Mouse (Mus musculus): ENCODE measurements at regions not wholly inside any gene's neighbourhood (a gene's known extent, or its start where the extent isn't known, plus 50 kb on each side); places are given as distances from the start of the nearest gene placed in this dataset.

- peak; percentile 17 to 30 for DNase-seq
- intact Hi-C loops (cut with DNase I) = no loop called here
These were observed 523.7 kb upstream of the Adam24 start for GRCm38 (mm10) chr8:40150911-40151797.

- intact Hi-C loops (cut with DNase I) = no loop called here
These were observed 522.4 kb upstream of the Adam24 start for GRCm38 (mm10) chr8:40152451-40152850.

GRCm38 (mm10) chr8:40186715-40187583, 487.9 kb upstream of the Adam24 start:
- no peak for DNase-seq
- intact Hi-C loops (cut with DNase I) = loop anchor here (5.0 to 10.0 kb wide), 2 partner anchors 198 to 230 kb away; no protein-coding TSS in a partner anchor

More at GRCm38 (mm10) chr8:40152451-40152850, 522.4 kb upstream of the Adam24 start:
- no peak for DNase-seq

DNA sequence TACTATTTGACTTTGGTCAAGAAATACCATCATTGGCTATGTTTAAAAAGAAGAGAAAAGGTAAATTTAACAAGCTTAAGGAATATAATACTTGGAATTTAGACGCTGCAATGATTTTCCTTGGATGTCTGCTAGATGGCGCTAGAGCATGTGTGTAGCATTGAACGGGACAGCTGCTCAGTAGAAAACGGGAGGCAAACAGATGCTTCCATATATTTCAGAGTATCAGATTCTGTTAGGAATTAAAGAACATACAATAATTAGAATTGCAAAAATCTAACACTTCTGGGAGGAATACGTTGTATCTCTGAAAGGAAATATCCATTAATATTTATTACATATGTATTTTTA, 487.3 kb upstream of the Adam24 start:
- DNase-seq = no peak
- intact Hi-C loops (cut with DNase I) = loop anchor here (5.0 to 10.0 kb wide), 2 partner anchors 197 to 230 kb away; no protein-coding TSS in a partner anchor

DNA sequence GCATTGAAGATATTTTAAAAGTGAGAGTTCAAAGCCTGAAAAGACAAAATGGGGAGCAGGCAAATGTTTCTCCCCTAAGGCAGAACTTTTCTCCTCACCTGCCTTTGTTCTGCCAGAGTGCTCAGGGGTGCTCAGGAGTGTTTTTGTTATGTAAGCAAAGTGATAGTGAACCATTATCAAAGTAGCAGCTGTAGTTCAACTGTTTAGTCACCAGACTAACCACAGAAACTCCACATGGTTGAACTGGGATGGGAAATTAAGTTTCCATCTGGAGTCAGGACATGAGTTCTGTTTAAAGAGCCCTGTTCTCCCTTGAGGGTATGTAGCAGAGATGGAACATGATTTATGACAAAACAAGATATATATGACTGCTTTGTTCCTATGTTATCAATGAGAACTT, 482.6 kb upstream of the Adam24 start:
- intact Hi-C loops (cut with DNase I) = no loop called here

DNA sequence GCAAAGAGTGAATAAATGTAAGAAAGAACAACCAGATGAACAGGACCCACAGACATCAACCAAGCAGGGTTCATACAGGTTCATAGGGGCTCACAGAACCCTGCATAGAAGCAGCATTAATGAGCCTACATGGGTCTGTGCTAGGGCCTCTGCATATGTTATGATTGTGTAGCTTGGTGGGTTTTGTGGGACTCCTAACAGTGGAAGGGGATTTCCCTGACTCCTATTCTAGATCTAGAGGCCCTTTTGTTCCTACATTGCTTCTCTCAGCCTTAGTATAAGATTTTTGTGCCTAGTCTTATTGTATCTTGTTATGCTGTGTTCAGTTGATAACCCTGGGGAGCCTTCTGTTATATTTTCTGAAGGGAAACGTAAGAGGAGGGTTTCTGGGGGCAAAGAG, 481.7 kb upstream of the Adam24 start:
- DNase-seq = no peak
- intact Hi-C loops (cut with DNase I) = no loop called here

More for the DNA sequence above, 482.6 kb upstream of the Adam24 start:
- no peak for DNase-seq

GRCm38 (mm10) chr8:40210871-40211270, 464.0 kb upstream of the Adam24 start:
- intact Hi-C loops (cut with DNase I) = no loop called here
- no peak for DNase-seq

- no peak for DNase-seq
- intact Hi-C loops (cut with DNase I) = no loop called here
These were observed 451.4 kb upstream of the Adam24 start for GRCm38 (mm10) chr8:40223521-40223920.

DNA sequence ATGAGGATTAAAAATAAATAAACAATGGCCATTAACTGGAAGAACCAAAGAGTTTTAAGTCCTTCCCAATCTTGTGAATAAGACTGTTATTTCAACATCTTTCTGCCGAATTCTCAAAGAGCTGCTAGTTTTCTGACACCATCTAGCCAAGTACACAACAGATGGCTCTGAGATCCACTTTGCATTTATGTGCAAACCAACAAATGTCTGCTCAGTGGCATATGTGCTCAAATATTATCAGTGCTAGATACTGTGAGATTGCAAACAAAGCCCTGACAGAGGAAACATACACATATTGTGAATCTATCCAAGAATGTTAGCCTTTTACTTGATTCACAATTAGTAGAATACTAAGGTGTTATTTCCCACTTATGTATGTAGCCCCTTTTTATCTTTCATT, 447.6 kb upstream of the Adam24 start:
- DNase-seq = no peak
- intact Hi-C loops (cut with DNase I) = no loop called here

Measured in gastrocnemius, postnatal 36 days (tissue).